Mouse (Mus musculus) lung, embryonic 16.5 days (tissue): ENCODE results near the gene Fxyd3. TPM values are rescaled to one million over a fixed set of nuclear protein-coding genes. Genes with fewer than 3 reads are reported as not detected.
A peak's percentile ranks its signal among the peaks of the same experiment; 100 is the strongest.

Source experiments
- ATAC-seq: fragments of 200-750 bp; cut with Nextera tagmentation; 2 replicates; pipeline ENCODE4 v1.8.0; 2017; ENCODE audit warnings: low read depth, mild to moderate bottlenecking, moderate library complexity
- H3K27ac ChIP-seq: fragments of 300-500 bp; sonication (generic); 2 replicates; pipeline ENCODE4 v1.5.1; 2014; ENCODE audit warnings: mild to moderate bottlenecking, control low read depth, low read length
- H3K27me3 ChIP-seq: fragments of 300-500 bp; sonication (generic); 2 replicates; pipeline ENCODE4 v1.6.1; 2014; ENCODE audit warnings: low read depth, low read length, mixed read lengths; ENCODE audit not compliant: control insufficient read depth, insufficient read depth
- H3K36me3 ChIP-seq: fragments of 300-500 bp; sonication (generic); 2 replicates; pipeline ENCODE4 v1.6.1; 2014; ENCODE audit warnings: low read length; ENCODE audit not compliant: control insufficient read depth, insufficient read depth
- H3K4me1 ChIP-seq: fragments of 300-500 bp; sonication (generic); replicated peaks from 2 replicates; pipeline ENCODE4 v1.6.1; 2014; ENCODE audit warnings: low read length, mixed read lengths; ENCODE audit not compliant: control insufficient read depth, insufficient read depth
- H3K4me2 ChIP-seq: fragments of 300-500 bp; sonication (generic); 2 replicates; pipeline ENCODE4 v1.6.1; 2014; ENCODE audit warnings: low read depth, low read length, control low read depth
- H3K4me3 ChIP-seq: fragments of 300-500 bp; sonication (generic); 2 replicates; pipeline ENCODE4 v1.5.1; 2014; ENCODE audit warnings: mild to moderate bottlenecking, low read length, control low read depth
- H3K9ac ChIP-seq: fragments of 300-500 bp; sonication (generic); 2 replicates; pipeline ENCODE4 v1.6.1; 2014; ENCODE audit warnings: low read length, control low read depth
- H3K9me3 ChIP-seq: fragments of 300-500 bp; sonication (generic); 2 replicates; pipeline ENCODE4 v1.6.1; 2016; ENCODE audit warnings: low read length; ENCODE audit not compliant: control insufficient read depth
- WGBS: fragments of 180-500 bp; shearing (Covaris S2); extraction: QIAGEN DNeasy Blood & Tissue Kit; methylation state at CpG from one replicate; pipeline ENCODE4 v1.1.7; 2014; 5-methylcytosine and 5-hydroxymethylcytosine counted together
- polyA plus RNA-seq: library from polyadenylated mRNA; unstranded; fragments of >200 nt; fragmentation: Nextera tagmentation; extraction: Ambion mirVana; gene quantifications from 2 replicates; pipeline ENCODE4 v1.2.1, GENCODE M21; 2015

Gene Fxyd3
- polyA plus RNA-seq, 1 experiment from 2014 or later = 76.9 TPM

- Histone ChIP-seq H3K4me3 (no peak overlapping the region), H3K4me2 (peak overlapping the region; percentile 53), H3K9me3 (no peaks in the 10 kb centered on the region), H3K27me3 (no peaks in the 10 kb centered on the region), H3K27ac (peak overlapping the region; percentile 65), H3K4me1 (peaks cover 15% of the 10 kb centered on the region), H3K36me3 (no peaks in the 10 kb centered on the region), H3K9ac (peak overlapping the region; percentile 61)
- WGBS = 14% methylated on average over 17 of the region's 17 CpGs
- peak; percentile 77 for ATAC-seq
Measured at GRCm38 (mm10) chr7:31115587-31116043, 39.1 kb upstream of the Fxyd3 start.

GRCm38 (mm10) chr7:31115182-31115581 is 38.7 kb upstream of the Fxyd3 start, which contains the start of gene Hpn:
Gene Hpn (minus strand): TSS chr7:31115290.
- peak; percentile 87 for ATAC-seq
- H3K4me1 ChIP-seq = peaks cover 15% of the 10 kb centered on the region
- H3K36me3 ChIP-seq = no peaks in the 10 kb centered on the region
- 17% methylated on average over 14 of the region's 15 CpGs for WGBS
- H3K9me3 ChIP-seq = no peaks in the 10 kb centered on the region
- no peaks in the 10 kb centered on the region for H3K27me3 ChIP-seq
- H3K4me3 ChIP-seq = peak within 1 kb of the TSS; percentile 37
- H3K9ac ChIP-seq = peak within 1 kb of the TSS; percentile 61
- peak within 1 kb of the TSS; percentile 53 for H3K4me2 ChIP-seq
- peak within 1 kb of the TSS; percentile 65 for H3K27ac ChIP-seq

GRCm38 (mm10) chr7:31114646-31115045 is 38.1 kb upstream of the Fxyd3 start:
- Histone ChIP-seq H3K27ac (peak overlapping the region; percentile 65; the same call in 1 of the 2 replicates), H3K9me3 (no peaks in the 10 kb centered on the region)
- peak; percentile 15; the same call in 1 of the 2 replicates for ATAC-seq

GRCm38 (mm10) chr7:31113800-31114199 is 37.3 kb upstream of the Fxyd3 start:
- no peak overlapping the region for H3K4me2 ChIP-seq
- H3K4me1 ChIP-seq = peaks cover 22% of the 10 kb centered on the region

More at GRCm38 (mm10) chr7:31114646-31115045, 38.1 kb upstream of the Fxyd3 start:
- 51% methylated on average over 10 of the region's 10 CpGs for WGBS
- Histone ChIP-seq H3K9ac (peak overlapping the region; percentile 61), H3K36me3 (no peaks in the 10 kb centered on the region), H3K4me1 (peaks cover 15% of the 10 kb centered on the region), H3K27me3 (no peaks in the 10 kb centered on the region), H3K4me3 (peak overlapping the region; percentile 37), H3K4me2 (peak overlapping the region; percentile 53)

GRCm38 (mm10) chr7:31112036-31112435 is 35.5 kb upstream of the Fxyd3 start:
- no peak overlapping the region for H3K27ac ChIP-seq
- WGBS = 39% methylated on average over 4 of the region's 4 CpGs
- no peak for ATAC-seq
- no peak overlapping the region for H3K4me3 ChIP-seq
- no peaks in the 10 kb centered on the region for H3K36me3 ChIP-seq
- no peaks in the 10 kb centered on the region for H3K27me3 ChIP-seq
- H3K4me1 ChIP-seq = peaks cover 25% of the 10 kb centered on the region
- no peaks in the 10 kb centered on the region for H3K9me3 ChIP-seq
- H3K9ac ChIP-seq = no peak overlapping the region
- no peak overlapping the region for H3K4me2 ChIP-seq

More at GRCm38 (mm10) chr7:31113800-31114199, 37.3 kb upstream of the Fxyd3 start:
- no peaks in the 10 kb centered on the region for H3K9me3 ChIP-seq
- no peak overlapping the region for H3K27ac ChIP-seq
- no peak overlapping the region for H3K4me3 ChIP-seq
- no peak overlapping the region for H3K9ac ChIP-seq
- ATAC-seq = no peak
- H3K27me3 ChIP-seq = no peaks in the 10 kb centered on the region
- WGBS = 80% methylated on average over 6 of the region's 6 CpGs
- no peaks in the 10 kb centered on the region for H3K36me3 ChIP-seq

GRCm38 (mm10) chr7:31110861-31111385 is 34.4 kb upstream of the Fxyd3 start:
- H3K9me3 ChIP-seq = no peaks in the 10 kb centered on the region
- H3K4me2 ChIP-seq = no peak overlapping the region
- H3K27me3 ChIP-seq = no peaks in the 10 kb centered on the region
- no peak overlapping the region for H3K27ac ChIP-seq
- peaks cover 24% of the 10 kb centered on the region for H3K4me1 ChIP-seq
- 68% methylated on average over 15 of the region's 15 CpGs for WGBS
- no peaks in the 10 kb centered on the region for H3K36me3 ChIP-seq
- ATAC-seq = no peak
- no peak overlapping the region for H3K9ac ChIP-seq
- H3K4me3 ChIP-seq = no peak overlapping the region

GRCm38 (mm10) chr7:31109796-31110195 is 33.3 kb upstream of the Fxyd3 start:
- no peaks in the 10 kb centered on the region for H3K27me3 ChIP-seq
- no peaks in the 10 kb centered on the region for H3K9me3 ChIP-seq
- H3K4me3 ChIP-seq = no peak overlapping the region
- no peaks in the 10 kb centered on the region for H3K36me3 ChIP-seq
- H3K9ac ChIP-seq = no peak overlapping the region
- peaks cover 13% of the 10 kb centered on the region for H3K4me1 ChIP-seq
- H3K27ac ChIP-seq = no peak overlapping the region
- 80% methylated on average over 5 of the region's 5 CpGs for WGBS
- ATAC-seq = no peak
- no peak overlapping the region for H3K4me2 ChIP-seq

- ATAC-seq = peak; percentile 65
- H3K27me3 ChIP-seq = no peaks in the 10 kb centered on the region
- no peak overlapping the region for H3K4me3 ChIP-seq
- H3K27ac ChIP-seq = no peak overlapping the region
- H3K4me2 ChIP-seq = no peak overlapping the region
- no peak overlapping the region for H3K9ac ChIP-seq
- H3K36me3 ChIP-seq = no peaks in the 10 kb centered on the region
- no peaks in the 10 kb centered on the region for H3K9me3 ChIP-seq
- peaks cover 10% of the 10 kb centered on the region for H3K4me1 ChIP-seq
- 21% methylated on average over 7 of the region's 7 CpGs for WGBS
Measured at GRCm38 (mm10) chr7:31109091-31109490, 32.6 kb upstream of the Fxyd3 start.

GRCm38 (mm10) chr7:31107781-31108180 is 31.3 kb upstream of the Fxyd3 start:
- no peak overlapping the region for H3K4me2 ChIP-seq
- no peak overlapping the region for H3K9ac ChIP-seq
- H3K36me3 ChIP-seq = no peaks in the 10 kb centered on the region
- H3K4me3 ChIP-seq = no peak overlapping the region
- no peak overlapping the region for H3K27ac ChIP-seq
- no peak for ATAC-seq
- WGBS = 83% methylated on average over 11 of the region's 11 CpGs
- H3K27me3 ChIP-seq = no peaks in the 10 kb centered on the region
- H3K4me1 ChIP-seq = peaks cover 10% of the 10 kb centered on the region
- H3K9me3 ChIP-seq = no peaks in the 10 kb centered on the region
